Mouse (Mus musculus) granulocyte monocyte progenitor cell, adult 5-6 weeks (primary cell): ENCODE results near the gene Dpf3. TPM values are rescaled to one million over a fixed set of nuclear protein-coding genes. Genes with fewer than 3 reads are reported as not detected.

Experiments used
- ATAC-seq: replicated peaks from 2 replicates; pipeline ENCODE4 v1.8.0; 2016; ENCODE audit warnings: mild to moderate bottlenecking, moderate TSS enrichment, inconsistent platforms; ENCODE audit not compliant: poor library complexity, severe bottlenecking
- total RNA-seq, 2 experiments: library from RNA; stranded (forward) in 1 of 2; stranded (reverse) in 1 of 2; fragments of 200-712, 200-1000 nt in 1 of 2; fragments of >200 nt in 1 of 2; fragmentation: Nextera tagmentation in 1 of 2; gene quantifications; 2 replicates each; pipeline ENCODE4 v1.2.3; 2014 to 2017

Gene Dpf3
- total RNA-seq, 2 experiments from 2014 or later, result 0.31 TPM; not detected in 1

- no peak for ATAC-seq
Measured at GRCm38 (mm10) chr12:83235781-83236180, 251.7 kb downstream of the Dpf3 start.

GRCm38 (mm10) chr12:83234981-83235380, 252.5 kb downstream of the Dpf3 start:
- no peak for ATAC-seq

- no peak for ATAC-seq
Measured at GRCm38 (mm10) chr12:83233651-83234050, 253.9 kb downstream of the Dpf3 start.

GRCm38 (mm10) chr12:83232916-83233315, 254.6 kb downstream of the Dpf3 start:
- ATAC-seq, result no peak

- ATAC-seq, result peak; percentile 42; the same call in 1 of the 2 replicates
Measured at GRCm38 (mm10) chr12:83231258-83231657, 256.3 kb downstream of the Dpf3 start.

GRCm38 (mm10) chr12:83229683-83230082, 257.8 kb downstream of the Dpf3 start:
- no peak for ATAC-seq

GRCm38 (mm10) chr12:83227014-83227413, 260.5 kb downstream of the Dpf3 start:
- no peak for ATAC-seq

GRCm38 (mm10) chr12:83220964-83221363, 266.6 kb downstream of the Dpf3 start:
- ATAC-seq, result peak; percentile 61

- ATAC-seq, result no peak
Measured at GRCm38 (mm10) chr12:83213879-83214341, 273.6 kb downstream of the Dpf3 start.

GRCm38 (mm10) chr12:83211976-83212375, 275.5 kb downstream of the Dpf3 start:
- no peak for ATAC-seq

- ATAC-seq, result no peak
Measured at GRCm38 (mm10) chr12:83211146-83211822, 276.2 kb downstream of the Dpf3 start.

GRCm38 (mm10) chr12:83210735-83211134, 276.8 kb downstream of the Dpf3 start:
- ATAC-seq, result no peak

- no peak for ATAC-seq
Measured at GRCm38 (mm10) chr12:83210294-83210693, 277.2 kb downstream of the Dpf3 start.

GRCm38 (mm10) chr12:83209461-83209860, 278.1 kb downstream of the Dpf3 start:
- ATAC-seq, result no peak

GRCm38 (mm10) chr12:83208841-83209240, 278.7 kb downstream of the Dpf3 start:
- no peak for ATAC-seq

- no peak for ATAC-seq
Measured at GRCm38 (mm10) chr12:83208011-83208410, 279.5 kb downstream of the Dpf3 start.

GRCm38 (mm10) chr12:83207481-83207880, 280.0 kb downstream of the Dpf3 start:
- ATAC-seq, result no peak

GRCm38 (mm10) chr12:83206866-83207265, 280.6 kb downstream of the Dpf3 start:
- no peak for ATAC-seq

- no peak for ATAC-seq
Measured at GRCm38 (mm10) chr12:83204361-83204760, 283.2 kb downstream of the Dpf3 start.

- ATAC-seq, result no peak
Measured at GRCm38 (mm10) chr12:83201674-83202073, 285.8 kb downstream of the Dpf3 start.

GRCm38 (mm10) chr12:83180561-83180960, 307.0 kb downstream of the Dpf3 start:
- no peak for ATAC-seq

- no peak for ATAC-seq
Measured at GRCm38 (mm10) chr12:83179860-83180259, 307.7 kb downstream of the Dpf3 start.
